ENCODE assay signal across 13 mouse cellular contexts in genomic region chr4:127256739-127257138, GRCm38 (mm10). TPM values are rescaled to one million over a fixed set of nuclear protein-coding genes. Genes with fewer than 3 reads are reported as not detected.
"Had no signal": no experiment of that assay in that cellular context is flagged by ENCODE, and none has a peak within 500 bp of the region (broad histone marks: within the 10 kb centered on the region; RNA-seq: fewer than 3 reads in every experiment).

No protein-coding gene starts in this region.

- ATAC-seq: liver, embryonic 12.5 days had no signal

- DNase-seq: layer of hippocampus, adult 9-11 months; layer of hippocampus, postnatal 36 days; midbrain, embryonic 14.5 days; thymus, adult 2 months; thymus, postnatal 25 days had no signal

- H3K4me2 ChIP-seq: limb, embryonic 15.5 days; liver, embryonic 12.5 days; lung, embryonic 15.5 days; neural tube, embryonic 12.5 days had no signal

- H3K4me3 ChIP-seq: limb, embryonic 15.5 days; liver, embryonic 12.5 days; lung, embryonic 15.5 days; midbrain, embryonic 10.5 days; neural tube, embryonic 12.5 days had no signal

- H3K27me3 ChIP-seq: limb, embryonic 15.5 days; lung, embryonic 15.5 days; neural tube, embryonic 12.5 days had no signal

- H3K9ac ChIP-seq: limb, embryonic 15.5 days; liver, embryonic 12.5 days; lung, embryonic 15.5 days; neural tube, embryonic 12.5 days had no signal

- H3K9me3 ChIP-seq: limb, embryonic 15.5 days; liver, embryonic 12.5 days; lung, embryonic 15.5 days; midbrain, embryonic 10.5 days; neural tube, embryonic 12.5 days had no signal

- H3K27ac ChIP-seq: limb, embryonic 15.5 days; liver, embryonic 12.5 days; lung, embryonic 15.5 days; midbrain, embryonic 10.5 days; neural tube, embryonic 12.5 days had no signal

- H3K36me3 ChIP-seq: limb, embryonic 15.5 days; liver, embryonic 12.5 days; lung, embryonic 15.5 days; midbrain, embryonic 10.5 days; neural tube, embryonic 12.5 days had no signal

- H3K4me1 ChIP-seq: neural tube, embryonic 12.5 days had no signal

RNA-seq across cellular contexts. Expression of gene Gja4, which starts 57.1 kb away (rescaled TPM):
- total RNA-seq: megakaryocyte, adult 5-6 weeks; monocyte, adult 5-6 weeks; neutrophil, adult 5-6 weeks had no signal
